ENCODE assay signal across 17 mouse cellular contexts in genomic region chr17:66419421-66419820, GRCm38 (mm10). TPM values are rescaled to one million over a fixed set of nuclear protein-coding genes. Genes with fewer than 3 reads are reported as not detected.
DNase-seq lines count a peak whose midpoint lies in the region; ATAC-seq and TF ChIP-seq lines count a peak whose summit lies in the region.
"Had no signal": no experiment of that assay in that cellular context is flagged by ENCODE, and none has a peak within 500 bp of the region (broad histone marks: within the 10 kb centered on the region; RNA-seq: fewer than 3 reads in every experiment).

No protein-coding gene starts in this region.

- TF ChIP-seq CTCF in gastrocnemius, adult 2 months (IDR thresholded peaks at IDR 0.05) = no peak

- no peaks in the 10 kb centered on the region for H3K9me3 ChIP-seq in lung, embryonic 16.5 days (ENCODE audit: control insufficient read depth, low read length)
- H3K9me3 ChIP-seq in heart, embryonic 10.5 days = no peaks in the 10 kb centered on the region
- H3K9me3 ChIP-seq: forebrain, embryonic 13.5 days; heart, embryonic 15.5 days; limb, embryonic 15.5 days had no signal

- no peak overlapping the region for H3K4me3 ChIP-seq in gastrocnemius, adult 2 months
- no peak overlapping the region for H3K4me3 ChIP-seq in lung, embryonic 16.5 days (ENCODE audit: low read length)
- no peak overlapping the region for H3K4me3 ChIP-seq in heart, embryonic 10.5 days
- H3K4me3 ChIP-seq: forebrain, embryonic 13.5 days; heart, embryonic 15.5 days; limb, embryonic 15.5 days had no signal

- peak; percentile 21 for DNase-seq in gastrocnemius, adult 2 months
- DNase-seq in gastrocnemius, postnatal 4 days (ENCODE audit: low spot score in 2 of 2) = no peak
- peak; percentile 80 for DNase-seq in 3T3-L1 (ENCODE audit: low read depth, low spot score)
- DNase-seq in NIH3T3 (ENCODE audit: low read depth) = peak; percentile 46
- no peak for DNase-seq in cerebellum, postnatal 4 days (ENCODE audit: low spot score in 2 of 2)
- DNase-seq in cerebellum, postnatal 14 days = no peak
- no peak for DNase-seq in heart, embryonic 10.5 days (ENCODE audit: low spot score)
- DNase-seq: adrenal gland, postnatal 36 days; gastrocnemius, postnatal 36 days; thymus, postnatal 25 days had no signal

- H3K4me2 ChIP-seq in lung, embryonic 16.5 days (ENCODE audit: low read depth, low read length) = no peak overlapping the region
- H3K4me2 ChIP-seq: forebrain, embryonic 13.5 days; heart, embryonic 15.5 days; hindbrain, embryonic 14.5 days; limb, embryonic 15.5 days had no signal

- no peak overlapping the region for H3K27ac ChIP-seq in gastrocnemius, adult 2 months
- H3K27ac ChIP-seq in lung, embryonic 16.5 days (ENCODE audit: low read length) = 0 out of 2 replicates have a peak overlapping the region, but pooled peaks have one; percentile 26
- H3K27ac ChIP-seq in heart, embryonic 10.5 days = no peak overlapping the region
- H3K27ac ChIP-seq: forebrain, embryonic 13.5 days; heart, embryonic 15.5 days; hindbrain, embryonic 14.5 days; limb, embryonic 15.5 days had no signal

- ATAC-seq in lung, embryonic 16.5 days (ENCODE audit: low read depth) = peak; percentile 63
- ATAC-seq: forebrain, embryonic 13.5 days had no signal

- no peaks in the 10 kb centered on the region for H3K27me3 ChIP-seq in lung, embryonic 16.5 days (ENCODE audit: control insufficient read depth, insufficient read depth, low read depth, low read length)
- H3K27me3 ChIP-seq in heart, embryonic 10.5 days (ENCODE audit: insufficient read depth, poor library complexity, severe bottlenecking) = no peaks in the 10 kb centered on the region
- H3K27me3 ChIP-seq: heart, embryonic 15.5 days had no signal

- intact Hi-C loops in gastrocnemius, adult 2 months (cut with DNase I) = no loop called here

- H3K4me1 ChIP-seq in lung, embryonic 16.5 days (replicated peaks; ENCODE audit: control insufficient read depth, insufficient read depth, low read length) = peaks cover 20% of the 10 kb centered on the region
- peaks cover 30% of the 10 kb centered on the region for H3K4me1 ChIP-seq in heart, embryonic 10.5 days
- H3K4me1 ChIP-seq: heart, embryonic 15.5 days had no signal

- H3K36me3 ChIP-seq in lung, embryonic 16.5 days (ENCODE audit: control insufficient read depth, insufficient read depth, low read length) = no peaks in the 10 kb centered on the region
- H3K36me3 ChIP-seq in heart, embryonic 10.5 days = peaks cover 7% of the 10 kb centered on the region; the same call in 1 of the 2 replicates
- H3K36me3 ChIP-seq: heart, embryonic 15.5 days; limb, embryonic 15.5 days had no signal

- H3K9ac ChIP-seq in lung, embryonic 16.5 days (ENCODE audit: low read length) = no peak overlapping the region
- H3K9ac ChIP-seq: forebrain, embryonic 13.5 days; heart, embryonic 15.5 days; hindbrain, embryonic 14.5 days; limb, embryonic 15.5 days had no signal

- 48% methylated on average over 8 of the region's 8 CpGs for WGBS in lung, embryonic 16.5 days
- 58% methylated on average over 8 of the region's 8 CpGs for WGBS in heart, embryonic 10.5 days

RNA-seq across cellular contexts. Expression of gene Mtcl1, which starts 30.1 kb away (rescaled TPM):
- total RNA-seq in gastrocnemius, adult 2 months (2021) = 1 to 10 TPM; 5.5 to 8.4 TPM
- total RNA-seq in gastrocnemius, postnatal 4 days (2021) = 10 to 100 TPM; 30.3 to 31.4 TPM
- polyA plus RNA-seq in lung, embryonic 16.5 days (2015; fragmentation: Nextera tagmentation; extraction: Ambion mirVana) = 8.9 and 9.5 TPM in 2 replicates
- 2.4 and 3.7 TPM in 2 replicates for polyA plus RNA-seq in heart, embryonic 10.5 days (2016; fragmentation: Nextera tagmentation; extraction: Ambion mirVana)
- total RNA-seq: megakaryocyte, adult 5-6 weeks; monocyte, adult 5-6 weeks had no signal

Comparison
In these comparisons a context has a peak if more than half of its experiments do, and no peak if none do; other contexts are left out.
1. DNase-seq: peak in gastrocnemius, adult 2 months (single experiment), 3T3-L1 (single experiment) and NIH3T3 (single experiment); none in gastrocnemius, postnatal 4 days (0 of 2), cerebellum, postnatal 4 days (0 of 2), cerebellum, postnatal 14 days (0 of 2) and heart, embryonic 10.5 days (single experiment).